Comparison of ENCODE assay signal across 7 mouse cellular contexts in the genomic region with DNA sequence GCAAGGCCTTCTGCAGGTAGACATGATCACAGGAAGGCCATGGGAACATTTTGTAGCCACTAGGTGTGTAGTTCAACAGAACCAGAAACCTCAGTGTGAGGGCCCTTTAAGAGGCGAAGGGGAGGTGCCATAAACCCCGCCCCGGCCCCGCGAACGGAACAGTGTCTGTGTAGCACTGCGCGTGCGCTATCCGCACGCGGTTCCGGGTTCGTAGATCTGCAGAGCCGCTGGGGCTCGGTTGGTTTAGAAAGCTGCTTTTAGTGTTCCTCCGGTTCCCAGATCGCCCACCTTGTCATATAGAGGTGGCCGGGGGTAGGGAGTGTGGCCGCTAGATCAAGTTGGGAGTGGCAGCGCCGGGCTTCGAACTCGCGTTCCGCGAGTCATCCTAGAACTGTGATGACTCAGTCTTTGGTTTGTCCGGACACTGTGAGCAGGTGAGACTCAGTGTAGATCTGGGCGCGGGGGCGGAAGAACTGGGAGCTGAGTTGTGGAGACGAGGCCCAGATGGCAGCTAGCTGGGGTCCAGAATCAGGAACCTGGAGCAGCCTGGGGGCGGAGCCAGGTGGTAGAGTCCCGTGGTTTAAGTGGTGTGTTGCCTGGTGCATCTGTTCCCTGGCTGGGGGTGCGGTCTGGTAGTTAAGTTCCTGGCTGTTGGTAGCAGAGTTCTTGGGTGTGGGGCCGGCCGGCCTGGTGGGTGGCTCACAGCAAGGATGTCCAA. TPM values are rescaled to one million over a fixed set of nuclear protein-coding genes. Genes with fewer than 3 reads are reported as not detected.
DNase-seq lines count a peak whose midpoint lies in the region; ATAC-seq lines count a peak whose summit lies in the region.

A gene (plus strand): TSS at position 168 of the 718 bp plus-strand sequence.

- peak; percentile 93 for ATAC-seq in activated CD4-positive, CD25-positive, alpha-beta regulatory T cell, adult 4 months
- peak; percentile 94 for ATAC-seq in common myeloid progenitor, adult 5-6 weeks (replicated peaks; ENCODE audit: low read depth, poor library complexity, severe bottlenecking)
- peak; percentile 93 for ATAC-seq in megakaryocyte-erythroid progenitor cell, adult 5-6 weeks (replicated peaks; ENCODE audit: low FRiP score, low TSS enrichment, poor library complexity, severe bottlenecking)

- DNase-seq in gastrocnemius, adult 8-10 months (ENCODE audit: low spot score in 2 of 2), result peak; percentile 60 to 74
- peak; percentile 86 for DNase-seq in hindlimb bud, embryonic 11.5 days (ENCODE audit: extremely low spot score, low read depth, low spot score)
- peak; percentile 71 to 89 for DNase-seq in left cerebral cortex, postnatal 10 days (ENCODE audit: extremely low spot score in 1 of 2, low spot score in 2 of 2)
- DNase-seq in right cerebral cortex, postnatal 25 days, result peak; percentile 79

- intact Hi-C loops in left cerebral cortex, postnatal 10 days (cut with DNase I), result loop anchor here (5.0 kb wide), 1 partner anchor 36 kb away; no protein-coding TSS in a partner anchor

RNA-seq across cellular contexts. Expression of the gene that starts here (rescaled TPM):
- 10 to 100 TPM; 34.3 to 56.0 TPM for polyA plus RNA-seq in activated CD4-positive, CD25-positive, alpha-beta regulatory T cell, adult 4 months (2017; shearing (Covaris generic))
- total RNA-seq in common myeloid progenitor, adult 5-6 weeks (2017), result 9.0 and 9.2 TPM in 2 replicates
- 1 to 10 TPM; 4.1 to 6.5 (median 4.6) TPM for total RNA-seq in gastrocnemius, adult 8-10 months (2022)
- 10 to 100 TPM; 32.7 to 33.6 TPM for total RNA-seq in left cerebral cortex, postnatal 10 days (2021)
- total RNA-seq in megakaryocyte-erythroid progenitor cell, adult 5-6 weeks (2014; fragmentation: Nextera tagmentation), result 41.3 and 47.8 TPM in 2 replicates
- total RNA-seq in megakaryocyte-erythroid progenitor cell, adult 5-6 weeks (2017), result 6.7 and 16.3 TPM in 2 replicates

Comparison
In these comparisons a context has a peak if more than half of its experiments do, and no peak if none do; other contexts are left out.
1. Peak in every context shown above with its lines: DNase-seq and ATAC-seq.